Mouse (Mus musculus) G1E (cell line): ENCODE measurements around the gene Eif4a1. TPM values are rescaled to one million over a fixed set of nuclear protein-coding genes. Genes with fewer than 3 reads are reported as not detected.

Source experiments
- ATAC-seq: 2 replicates; pipeline ENCODE4 v1.8.0; 2016; ENCODE audit warnings: mild to moderate bottlenecking; ENCODE audit not compliant: insufficient number of reproducible peaks, poor library complexity, low FRiP score, severe bottlenecking; ENCODE audit errors: extremely low read depth
- DNase-seq: peaks from one replicate; pipeline ENCODE4 v3.0.0; 2012; ENCODE audit warnings: low spot score
- H3K27me3 ChIP-seq: 2 replicates; pipeline ENCODE4 v1.6.1; 2012; ENCODE audit warnings: mild to moderate bottlenecking, low read length, inconsistent platforms; ENCODE audit not compliant: insufficient read depth
- H3K36me3 ChIP-seq: replicated peaks from 2 replicates; pipeline ENCODE3; 2012; ENCODE audit warnings: mild to moderate bottlenecking, inconsistent platforms
- H3K4me1 ChIP-seq: 2 replicates; pipeline ENCODE4 v1.6.1; 2012; ENCODE audit warnings: low read depth, low read length, inconsistent platforms, mixed read lengths; ENCODE audit not compliant: insufficient read depth
- H3K4me3 ChIP-seq: 2 replicates; pipeline ENCODE4 v1.5.1; 2012; ENCODE audit warnings: low read depth, mild to moderate bottlenecking, inconsistent platforms, low read length, moderate library complexity, mixed read lengths
- H3K9me3 ChIP-seq: replicated peaks from 2 replicates; pipeline ENCODE4 v1.6.1; 2012; ENCODE audit warnings: inconsistent platforms
- CTCF ChIP-seq: IDR thresholded peaks from 2 replicates; pipeline ENCODE4 v1.5.1; 2012; ENCODE audit warnings: low read depth, low read length, inconsistent platforms, mixed read lengths
- GATA1 ChIP-seq: IDR thresholded peaks from 2 replicates; pipeline ENCODE4 v1.6.1; 2012; ENCODE audit warnings: borderline replicate concordance, low read length, inconsistent platforms, mixed read lengths
- GATA2 ChIP-seq: IDR thresholded peaks from 2 replicates; pipeline ENCODE4 v1.6.1; 2012; ENCODE audit warnings: low read depth, low read length, inconsistent platforms, borderline replicate concordance
- POLR2AphosphoS5 ChIP-seq: IDR thresholded peaks from 2 replicates; pipeline ENCODE4 v1.6.1; 2012; ENCODE audit warnings: low read depth, low read length, inconsistent platforms; ENCODE audit not compliant: insufficient replicate concordance
- TAL1 ChIP-seq: conservative IDR thresholded peaks from 2 replicates; pipeline ENCODE4 v1.6.1; 2012; ENCODE audit warnings: low read depth, low read length, inconsistent platforms, mixed read lengths
- polyA plus RNA-seq: library from polyadenylated mRNA; stranded (reverse); fragments of >175 nt; gene quantifications from 2 replicates; pipeline ENCODE4 v1.2.3, GENCODE M21; 2012
- total RNA-seq, 2 experiments: library from RNA; stranded (forward) in 1 of 2; stranded (reverse) in 1 of 2; fragments of 200-1000 nt in 1 of 2; fragments of >200 nt in 1 of 2; fragmentation: Nextera tagmentation in 1 of 2; gene quantifications; 2 replicates each; pipeline ENCODE4 v1.2.3; 2014 to 2017

Gene Eif4a1
- total and polyA plus RNA-seq, 3 experiments = 197 to 986 (median 986) TPM

DNA sequence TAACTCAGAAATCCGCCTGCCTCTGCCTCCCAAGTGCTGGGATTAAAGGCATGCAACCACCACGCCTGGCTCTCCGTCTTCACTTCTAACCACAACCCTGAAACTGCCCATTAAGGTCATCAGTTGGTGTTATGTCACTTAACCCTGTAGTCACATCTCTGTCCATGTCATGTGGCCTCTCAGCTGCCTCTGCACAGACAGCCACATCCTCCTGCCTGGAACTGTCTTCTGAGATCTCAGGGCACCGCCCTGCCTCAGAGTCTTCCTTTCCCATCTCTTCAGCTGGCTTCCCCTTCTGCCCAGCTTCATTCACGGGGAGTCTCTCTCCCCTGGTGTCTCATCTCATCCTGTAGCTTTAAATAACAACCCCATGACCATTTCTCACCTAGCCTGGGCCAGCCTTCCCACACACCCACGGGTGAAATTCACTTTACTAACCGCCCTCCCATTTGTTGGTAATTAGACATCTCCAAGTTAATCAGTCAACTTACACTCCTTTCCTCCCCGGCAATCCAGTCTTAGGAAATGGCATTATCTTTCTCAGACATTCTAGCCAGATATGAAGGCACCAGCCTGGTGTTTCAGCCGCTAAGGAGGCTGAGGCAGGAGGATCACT lies 20.1 kb upstream of the Eif4a1 start:
- H3K27me3 ChIP-seq = peaks cover 71% of the 10 kb centered on the region
- no peak for DNase-seq
- no peak overlapping the region for H3K4me3 ChIP-seq
- H3K9me3 ChIP-seq = no peaks in the 10 kb centered on the region
- TF ChIP-seq TAL1 (no peak), CTCF (no peak), GATA2 (no peak), POLR2AphosphoS5 (no peak), GATA1 (no peak)
- no peak for ATAC-seq
- no peaks in the 10 kb centered on the region for H3K36me3 ChIP-seq
- peaks cover 6% of the 10 kb centered on the region for H3K4me1 ChIP-seq

DNA sequence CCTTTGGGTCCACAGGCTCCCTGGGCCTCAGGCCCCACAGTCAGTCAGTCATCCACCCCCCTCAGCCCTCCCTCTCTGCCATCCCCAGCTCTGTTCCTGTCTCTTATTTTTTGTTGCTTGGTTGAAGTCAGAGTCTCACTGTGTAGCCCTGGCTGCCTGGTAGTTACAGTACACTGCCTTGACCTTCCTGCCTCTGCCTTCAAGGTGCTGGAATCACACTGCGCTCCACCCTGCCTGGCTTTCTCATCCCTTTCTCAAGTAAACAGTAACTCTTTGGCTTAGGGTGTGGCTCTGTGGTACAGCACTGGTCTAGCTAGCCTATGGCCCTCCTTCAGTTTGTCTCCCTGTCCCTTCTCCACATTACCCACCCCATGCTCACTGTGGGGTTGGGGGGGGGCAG lies 17.7 kb upstream of the Eif4a1 start:
- H3K4me3 ChIP-seq = no peak overlapping the region
- no peak for DNase-seq
- H3K9me3 ChIP-seq = no peaks in the 10 kb centered on the region
- ATAC-seq = no peak
- peaks cover 81% of the 10 kb centered on the region for H3K27me3 ChIP-seq
- TF ChIP-seq CTCF (no peak), GATA1 (no peak), POLR2AphosphoS5 (no peak), GATA2 (no peak)
- peaks cover 15% of the 10 kb centered on the region for H3K4me1 ChIP-seq
- no peaks in the 10 kb centered on the region for H3K36me3 ChIP-seq

- ATAC-seq (no peak), DNase-seq (no peak)
- peaks cover 71% of the 10 kb centered on the region for H3K27me3 ChIP-seq
- no peaks in the 10 kb centered on the region for H3K36me3 ChIP-seq
- H3K9me3 ChIP-seq = no peaks in the 10 kb centered on the region
- TF ChIP-seq TAL1 (no peak), GATA2 (no peak), GATA1 (no peak), POLR2AphosphoS5 (no peak), CTCF (no peak)
- peaks cover 32% of the 10 kb centered on the region for H3K4me1 ChIP-seq
- no peak overlapping the region for H3K4me3 ChIP-seq
Observed at GRCm38 (mm10) chr11:69687061-69687460, 14.8 kb upstream of the Eif4a1 start.

- TF ChIP-seq GATA2 (no peak), TAL1 (no peak), POLR2AphosphoS5 (no peak), CTCF (no peak), GATA1 (no peak)
- peaks cover 34% of the 10 kb centered on the region for H3K4me1 ChIP-seq
- H3K9me3 ChIP-seq = no peaks in the 10 kb centered on the region
- ATAC-seq (no peak), DNase-seq (no peak)
- H3K27me3 ChIP-seq = peaks cover 65% of the 10 kb centered on the region
- no peaks in the 10 kb centered on the region for H3K36me3 ChIP-seq
- H3K4me3 ChIP-seq = no peak overlapping the region
Observed at GRCm38 (mm10) chr11:69686377-69686776, 14.2 kb upstream of the Eif4a1 start.

- Histone ChIP-seq H3K4me1 (peaks cover 40% of the 10 kb centered on the region), H3K4me3 (no peak within 1 kb of the TSS), H3K36me3 (no peaks in the 10 kb centered on the region), H3K27me3 (peaks cover 58% of the 10 kb centered on the region), H3K9me3 (no peaks in the 10 kb centered on the region)
- no peak for ATAC-seq
- no peak for DNase-seq
- TF ChIP-seq GATA2 (no peak), CTCF (no peak), TAL1 (no peak), POLR2AphosphoS5 (no peak), GATA1 (no peak)
Observed at GRCm38 (mm10) chr11:69685526-69686148, 13.4 kb upstream of the Eif4a1 start, which contains the start of gene Tnfsf13. Gene Tnfsf13, minus strand, starts transcription at chr11:69685784.

DNA sequence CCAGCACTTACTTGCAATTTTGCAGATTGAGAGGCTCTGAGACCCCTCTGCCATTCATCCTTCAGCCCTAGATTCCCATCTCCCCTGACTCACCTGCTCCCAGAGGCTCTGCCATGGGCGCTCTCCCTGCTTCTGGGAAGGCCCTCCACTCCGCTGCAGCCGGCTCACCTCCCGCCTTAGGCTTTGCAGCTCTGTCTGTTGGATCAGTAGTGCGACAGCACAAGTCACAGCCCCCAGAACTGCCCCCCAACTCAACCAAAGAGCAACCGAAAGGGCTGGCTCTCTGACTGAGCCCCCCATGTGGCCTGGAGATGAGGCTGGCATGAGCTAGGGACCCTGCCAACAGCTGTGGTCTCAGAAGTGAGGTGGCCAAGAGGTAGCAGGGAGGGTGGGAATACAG lies 12.7 kb upstream of the Eif4a1 start:
- peaks cover 45% of the 10 kb centered on the region for H3K4me1 ChIP-seq
- H3K36me3 ChIP-seq = peaks cover 7% of the 10 kb centered on the region
- no peak for DNase-seq
- no peak overlapping the region for H3K4me3 ChIP-seq
- no peak for ATAC-seq
- peaks cover 51% of the 10 kb centered on the region for H3K27me3 ChIP-seq
- TF ChIP-seq TAL1 (no peak), GATA1 (no peak), CTCF (no peak), GATA2 (no peak), POLR2AphosphoS5 (no peak)
- H3K9me3 ChIP-seq = no peaks in the 10 kb centered on the region
